ENCODE assay signal across 7 mouse cellular contexts in genomic region chr3:145759379-145760209, GRCm38 (mm10). TPM values are rescaled to one million over a fixed set of nuclear protein-coding genes. Genes with fewer than 3 reads are reported as not detected.
DNase-seq lines count a peak whose midpoint lies in the region.

No protein-coding gene starts in this region.

- H3K27ac ChIP-seq in midbrain, embryonic 10.5 days (replicated peaks), result peak overlapping the region; percentile 91

- WGBS in midbrain, embryonic 10.5 days, result 11% methylated on average over 14 of the region's 14 CpGs

- peak; percentile 17 to 30 for DNase-seq in layer of hippocampus, postnatal 10 days (ENCODE audit: low spot score in 2 of 2)
- DNase-seq in layer of hippocampus, postnatal 36 days, result no peak
- DNase-seq in embryo, embryonic 11 days, result peak; percentile 40
- DNase-seq in frontal cortex, postnatal 36 days (ENCODE audit: low spot score in 2 of 2), result peak; percentile 15 to 52
- no peak for DNase-seq in midbrain, embryonic 10.5 days (ENCODE audit: low spot score)
- no peak for DNase-seq in yolk sac, embryonic 10.5 days (ENCODE audit: low spot score)
- DNase-seq in layer of hippocampus, adult 8-10 months (ENCODE audit: low spot score in 2 of 2), result no peak

- no peaks in the 10 kb centered on the region for H3K9me3 ChIP-seq in midbrain, embryonic 10.5 days (replicated peaks)

- no peaks in the 10 kb centered on the region for H3K36me3 ChIP-seq in midbrain, embryonic 10.5 days

- peaks cover 18% of the 10 kb centered on the region for H3K4me1 ChIP-seq in midbrain, embryonic 10.5 days

- peaks cover 67% of the 10 kb centered on the region for H3K27me3 ChIP-seq in midbrain, embryonic 10.5 days (ENCODE audit: low read depth, poor library complexity, severe bottlenecking)

- peak overlapping the region; percentile 70 for H3K4me3 ChIP-seq in midbrain, embryonic 10.5 days

RNA-seq across cellular contexts. Expression of gene Ddah1, which starts 1.1 kb away (rescaled TPM):
- 10 to 100 TPM; 83.9 to 84.1 TPM for total RNA-seq in layer of hippocampus, postnatal 10 days (2021)
- total RNA-seq in layer of hippocampus, postnatal 36 days (2021), result 10 to 100 TPM; 53.1 to 56.2 TPM
- polyA plus RNA-seq in midbrain, embryonic 10.5 days (2016; fragmentation: Nextera tagmentation; extraction: Ambion mirVana), result 24.0 and 26.5 TPM in 2 replicates
- total RNA-seq in layer of hippocampus, adult 8-10 months (2022), result 10 to 100 TPM; 55.4 to 64.4 (median 60.5) TPM

Comparison
In these comparisons a context has a peak if more than half of its experiments do, and no peak if none do; other contexts are left out.
1. DNase-seq: peak in layer of hippocampus, postnatal 10 days (2 of 2), embryo, embryonic 11 days (single experiment) and frontal cortex, postnatal 36 days (2 of 2); none in layer of hippocampus, postnatal 36 days (0 of 2), midbrain, embryonic 10.5 days (single experiment), yolk sac, embryonic 10.5 days (single experiment) and layer of hippocampus, adult 8-10 months (0 of 2).